Mouse (Mus musculus): ENCODE data around the gene Zfp1. TPM values are rescaled to one million over a fixed set of nuclear protein-coding genes. Genes with fewer than 3 reads are reported as not detected.

Gene Zfp1
- polyA plus RNA-seq, 1 experiment: 5.3 TPM

DNA sequence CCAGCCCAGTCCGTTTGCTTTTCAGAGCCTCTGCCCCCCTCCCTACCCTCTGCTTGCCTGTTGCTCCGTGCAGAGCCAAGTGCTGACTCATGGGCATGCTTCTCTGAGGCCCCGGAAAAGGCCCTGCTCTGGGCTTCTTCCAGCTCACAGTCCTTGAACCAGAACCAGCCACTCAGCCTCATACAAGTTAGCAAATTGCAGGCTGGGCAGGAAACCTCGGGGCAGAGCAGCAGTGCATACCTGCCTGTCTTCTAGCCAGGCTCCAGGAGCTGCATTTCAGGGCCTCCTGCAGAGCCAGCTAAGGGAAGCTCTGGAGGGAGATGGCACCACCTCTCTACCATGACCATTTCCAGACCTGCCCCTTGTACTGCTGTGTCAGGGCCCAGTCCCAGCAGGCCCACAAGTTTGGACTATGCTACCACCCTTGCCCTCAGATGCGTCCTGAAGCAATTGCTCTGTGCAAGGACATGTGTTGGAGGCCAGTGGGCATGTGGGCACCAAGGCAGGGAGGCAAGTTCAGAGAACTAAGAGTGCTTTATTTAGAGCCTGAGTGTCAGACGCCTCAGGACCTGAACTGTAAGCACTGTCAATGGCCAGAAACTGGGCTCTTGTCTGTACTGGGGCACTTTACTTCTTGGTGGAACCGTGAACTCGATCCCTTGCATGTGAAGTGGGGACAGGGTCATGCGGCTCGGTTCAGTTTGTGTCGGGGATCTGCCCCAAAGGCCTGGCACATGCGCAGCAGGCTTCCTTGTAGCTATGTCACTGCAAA is 18.9 kb upstream of the Zfp1 start:
- Histone ChIP-seq H3K4me3 (no peak overlapping the region), H3K4me2 (ENCODE audit: low read depth) (peak overlapping the region; percentile 40), H3K79me2 (ENCODE audit: control insufficient read depth, insufficient read depth) (no peaks in the 10 kb centered on the region), H3ac (ENCODE audit: control insufficient read depth, insufficient read length) (no peak overlapping the region), H3K27me3 (ENCODE audit: control insufficient read depth, insufficient read depth, insufficient read length) (no peaks in the 10 kb centered on the region), H3K36me3 (ENCODE audit: control insufficient read depth, insufficient read depth) (no peaks in the 10 kb centered on the region)
- no peak for TF ChIP-seq USF1 (IDR thresholded peaks at IDR 0.05; ENCODE audit: low read depth)
- peak in 1 of 3 experiments; percentile 1 for TF ChIP-seq MYOD1 (IDR thresholded peaks at IDR 0.05; ENCODE audit: control insufficient read depth in 1 of 3, insufficient read length in 2 of 3, low read depth in 2 of 3)

DNA sequence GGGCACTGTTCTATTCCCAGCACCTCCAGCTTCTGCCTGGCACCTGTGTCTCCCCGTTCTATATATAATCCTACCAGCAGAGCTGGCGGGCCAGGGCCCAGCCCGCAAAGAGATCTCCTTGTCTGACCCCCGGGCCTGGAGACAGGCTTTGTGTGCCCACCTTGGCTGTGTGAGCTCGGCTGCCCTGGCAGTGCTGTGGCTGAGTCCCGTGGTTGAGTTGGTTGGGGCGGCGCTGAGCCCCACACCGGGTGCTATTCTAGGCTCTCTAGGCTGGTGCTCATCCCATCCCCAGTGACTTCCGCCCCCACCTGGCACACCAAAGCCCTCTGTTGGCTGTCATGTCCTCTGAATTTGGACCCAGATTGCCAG is 18.4 kb upstream of the Zfp1 start:
- Histone ChIP-seq H3K79me2 (ENCODE audit: control insufficient read depth, insufficient read depth) (no peaks in the 10 kb centered on the region), H3ac (ENCODE audit: control insufficient read depth, insufficient read length) (no peak overlapping the region), H3K4me3 (no peak overlapping the region), H3K4me2 (ENCODE audit: low read depth) (no peak overlapping the region), H3K36me3 (ENCODE audit: control insufficient read depth, insufficient read depth) (no peaks in the 10 kb centered on the region), H3K27me3 (ENCODE audit: control insufficient read depth, insufficient read depth, insufficient read length) (no peaks in the 10 kb centered on the region)
- TF ChIP-seq POLR2AphosphoS2 (IDR thresholded peaks at IDR 0.05; ENCODE audit: insufficient read length, low read depth) (no peak), POLR2A (IDR thresholded peaks at IDR 0.05; ENCODE audit: insufficient read length, low read depth) (no peak), MYOD1 (IDR thresholded peaks at IDR 0.05; ENCODE audit: control insufficient read depth in 1 of 3, insufficient read length in 2 of 3, low read depth in 2 of 3) (peak in 1 of 3 experiments; percentile 16), SRF (IDR thresholded peaks at IDR 0.05; ENCODE audit: control insufficient read depth, insufficient read length, low read depth) (no peak), MYOG (IDR thresholded peaks at IDR 0.05; ENCODE audit: control insufficient read depth in 1 of 3, insufficient read depth in 1 of 3, insufficient read length in 2 of 3, low read depth in 2 of 3) (peak in 1 of 3 experiments; percentile 2), TCF12 (IDR thresholded peaks at IDR 0.05; ENCODE audit: insufficient read depth, poor library complexity, severe bottlenecking) (no peak)

- H3K79me2 ChIP-seq (ENCODE audit: control insufficient read depth, insufficient read depth): no peaks in the 10 kb centered on the region
- no peaks in the 10 kb centered on the region for H3K36me3 ChIP-seq (ENCODE audit: control insufficient read depth, insufficient read depth)
- H3K27me3 ChIP-seq (ENCODE audit: control insufficient read depth, insufficient read depth, insufficient read length): no peaks in the 10 kb centered on the region
- no peak overlapping the region for H3K4me3 ChIP-seq
- TF ChIP-seq TCF3 (IDR thresholded peaks at IDR 0.05; ENCODE audit: insufficient read length, low read depth) (no peak), REST (IDR thresholded peaks at IDR 0.05; ENCODE audit: insufficient read depth, insufficient read length) (no peak), E2F4 (IDR thresholded peaks at IDR 0.05; ENCODE audit: insufficient read depth) (no peak), MAX (IDR thresholded peaks at IDR 0.05; ENCODE audit: low read depth) (no peak), MYOG (IDR thresholded peaks at IDR 0.05; ENCODE audit: control insufficient read depth in 1 of 3, insufficient read depth in 1 of 3, insufficient read length in 2 of 3, low read depth in 2 of 3) (no peak), USF1 (IDR thresholded peaks at IDR 0.05; ENCODE audit: low read depth) (no peak), MYOD1 (IDR thresholded peaks at IDR 0.05; ENCODE audit: control insufficient read depth in 1 of 3, insufficient read length in 2 of 3, low read depth in 2 of 3) (no peak), TCF12 (IDR thresholded peaks at IDR 0.05; ENCODE audit: insufficient read depth, poor library complexity, severe bottlenecking) (no peak), POLR2A (IDR thresholded peaks at IDR 0.05; ENCODE audit: insufficient read length, low read depth) (no peak), CEBPB (IDR thresholded peaks at IDR 0.05; ENCODE audit: insufficient read depth, poor library complexity, severe bottlenecking) (no peak), SRF (IDR thresholded peaks at IDR 0.05; ENCODE audit: control insufficient read depth, insufficient read length, low read depth) (no peak), POLR2AphosphoS2 (IDR thresholded peaks at IDR 0.05; ENCODE audit: insufficient read length, low read depth) (no peak)
- peak overlapping the region; percentile 62 for H3K4me2 ChIP-seq (ENCODE audit: low read depth)
- no peak overlapping the region for H3ac ChIP-seq (ENCODE audit: control insufficient read depth, insufficient read length)
Measured at GRCm38 (mm10) chr8:111625694-111626527, 17.3 kb upstream of the Zfp1 start.

DNA sequence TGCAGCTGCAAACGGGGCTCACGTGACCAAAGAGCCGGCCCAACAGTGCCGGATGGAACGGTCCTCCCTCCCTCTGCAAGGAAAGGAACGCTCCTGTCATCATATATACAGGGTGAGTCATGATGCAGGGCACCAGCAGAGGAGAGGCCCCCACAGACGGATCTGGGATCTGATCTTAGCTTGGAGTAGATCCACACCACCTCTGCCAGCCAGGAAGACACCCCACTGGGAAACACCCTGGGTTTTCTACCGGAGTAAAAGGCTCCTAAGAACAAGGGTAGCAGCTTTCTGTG is 16.7 kb upstream of the Zfp1 start:
- TF ChIP-seq MYOD1 (IDR thresholded peaks at IDR 0.05; ENCODE audit: control insufficient read depth in 1 of 3, insufficient read length in 2 of 3, low read depth in 2 of 3) (no peak), CEBPB (IDR thresholded peaks at IDR 0.05; ENCODE audit: insufficient read depth, poor library complexity, severe bottlenecking) (no peak), USF1 (IDR thresholded peaks at IDR 0.05; ENCODE audit: low read depth) (peak; percentile 96), TCF12 (IDR thresholded peaks at IDR 0.05; ENCODE audit: insufficient read depth, poor library complexity, severe bottlenecking) (no peak), TCF3 (IDR thresholded peaks at IDR 0.05; ENCODE audit: insufficient read length, low read depth) (no peak), E2F4 (IDR thresholded peaks at IDR 0.05; ENCODE audit: insufficient read depth) (no peak)
- Histone ChIP-seq H3K4me2 (ENCODE audit: low read depth) (peak overlapping the region; percentile 62), H3K79me2 (ENCODE audit: control insufficient read depth, insufficient read depth) (no peaks in the 10 kb centered on the region), H3K36me3 (ENCODE audit: control insufficient read depth, insufficient read depth) (no peaks in the 10 kb centered on the region), H3ac (ENCODE audit: control insufficient read depth, insufficient read length) (no peak overlapping the region), H3K27me3 (ENCODE audit: control insufficient read depth, insufficient read depth, insufficient read length) (no peaks in the 10 kb centered on the region), H3K4me3 (no peak overlapping the region)

- no peak overlapping the region for H3K4me3 ChIP-seq
- H3K4me2 ChIP-seq (ENCODE audit: low read depth): peak overlapping the region; percentile 62
- TF ChIP-seq USF1 (IDR thresholded peaks at IDR 0.05; ENCODE audit: low read depth) (no peak), MYOG (IDR thresholded peaks at IDR 0.05; ENCODE audit: control insufficient read depth in 1 of 3, insufficient read depth in 1 of 3, insufficient read length in 2 of 3, low read depth in 2 of 3) (peak in 2 of 3 experiments; percentile 65 to 70), REST (IDR thresholded peaks at IDR 0.05; ENCODE audit: insufficient read depth, insufficient read length) (no peak), TCF12 (IDR thresholded peaks at IDR 0.05; ENCODE audit: insufficient read depth, poor library complexity, severe bottlenecking) (no peak), MYOD1 (IDR thresholded peaks at IDR 0.05; ENCODE audit: control insufficient read depth in 1 of 3, insufficient read length in 2 of 3, low read depth in 2 of 3) (peak in 2 of 3 experiments; percentile 84 to 85), POLR2A (IDR thresholded peaks at IDR 0.05; ENCODE audit: insufficient read length, low read depth) (no peak)
- no peaks in the 10 kb centered on the region for H3K36me3 ChIP-seq (ENCODE audit: control insufficient read depth, insufficient read depth)
- no peaks in the 10 kb centered on the region for H3K79me2 ChIP-seq (ENCODE audit: control insufficient read depth, insufficient read depth)
- H3ac ChIP-seq (ENCODE audit: control insufficient read depth, insufficient read length): no peak overlapping the region
- H3K27me3 ChIP-seq (ENCODE audit: control insufficient read depth, insufficient read depth, insufficient read length): no peaks in the 10 kb centered on the region
Measured at GRCm38 (mm10) chr8:111626933-111627332, 16.3 kb upstream of the Zfp1 start.
